Comparison of ENCODE assay signal across 8 mouse cellular contexts in genomic region chr15:81584913-81585745, GRCm38 (mm10). TPM values are rescaled to one million over a fixed set of nuclear protein-coding genes. Genes with fewer than 3 reads are reported as not detected.
DNase-seq lines count a peak whose midpoint lies in the region; ATAC-seq and TF ChIP-seq lines count a peak whose summit lies in the region.

Gene Ep300, plus strand, starts transcription at chr15:81585351.

- no peaks in the 10 kb centered on the region for H3K36me3 ChIP-seq in hindbrain, postnatal 0 days (ENCODE audit: insufficient read depth, low read length)

- intact Hi-C loops in gastrocnemius, adult 2 months (cut with DNase I), result loop anchor here (1.0 to 5.0 kb wide), 3 partner anchors 63 to 188 kb away; partner anchors contain the start of gene Rbx1
- intact Hi-C loops in left cerebral cortex, adult 2 months (cut with DNase I), result loop anchor here (1.0 to 2.0 kb wide), 2 partner anchors 62 to 119 kb away; partner anchors contain the start of gene Rbx1

- peaks cover 3% of the 10 kb centered on the region; the same call in 1 of the 2 replicates for H3K4me1 ChIP-seq in hindbrain, postnatal 0 days (ENCODE audit: insufficient read depth, low read length)

- peak; percentile 85 for ATAC-seq in common myeloid progenitor, adult 5-6 weeks (replicated peaks; ENCODE audit: low read depth, poor library complexity, severe bottlenecking)
- ATAC-seq in hindbrain, postnatal 0 days, result peak; percentile 95
- peak; percentile 85 for ATAC-seq in megakaryocyte, adult 5-6 weeks (ENCODE audit: poor library complexity, severe bottlenecking)

- H3K9me3 ChIP-seq in hindbrain, postnatal 0 days (ENCODE audit: low read length), result no peaks in the 10 kb centered on the region

- TF ChIP-seq CTCF in gastrocnemius, adult 2 months (IDR thresholded peaks at IDR 0.05), result no peak
- no peak for TF ChIP-seq CTCF in hindbrain, postnatal 0 days (IDR thresholded peaks at IDR 0.05; ENCODE audit: low read depth)
- no peak for TF ChIP-seq CTCF in left cerebral cortex, adult 2 months (IDR thresholded peaks at IDR 0.05)

- H3K4me2 ChIP-seq in hindbrain, postnatal 0 days (ENCODE audit: low read depth, low read length), result peak within 1 kb of the TSS; percentile 81

- peak within 1 kb of the TSS; percentile 100 for H3K9ac ChIP-seq in hindbrain, postnatal 0 days (replicated peaks; ENCODE audit: low read length)

- DNase-seq in ZHBTc4 (ENCODE audit: low read depth, low spot score), result peak; percentile 98
- DNase-seq in gastrocnemius, adult 2 months, result peak; percentile 98
- DNase-seq in hindbrain, postnatal 0 days (ENCODE audit: low spot score), result peak; percentile 99
- DNase-seq in left cerebral cortex, adult 2 months (ENCODE audit: extremely low spot score in 1 of 2, low spot score in 2 of 2), result peak; percentile 96 to 97
- peak; percentile 95 for DNase-seq in right cerebral cortex, adult 2 months (ENCODE audit: low spot score in 2 of 2)
- peak; percentile 97 for DNase-seq in urinary bladder, postnatal 14 days (ENCODE audit: low spot score)

- peak within 1 kb of the TSS; percentile 90 for H3K4me3 ChIP-seq in gastrocnemius, adult 2 months
- H3K4me3 ChIP-seq in hindbrain, postnatal 0 days (ENCODE audit: low read length), result peak within 1 kb of the TSS; percentile 99
- peak within 1 kb of the TSS; percentile 79 for H3K4me3 ChIP-seq in left cerebral cortex, adult 2 months

- 0% methylated on average over 49 of the region's 68 CpGs for WGBS in hindbrain, postnatal 0 days

- no peaks in the 10 kb centered on the region for H3K27me3 ChIP-seq in hindbrain, postnatal 0 days (ENCODE audit: insufficient read depth, low read length)

- peak within 1 kb of the TSS; percentile 100 for H3K27ac ChIP-seq in gastrocnemius, adult 2 months
- peak within 1 kb of the TSS; percentile 100 for H3K27ac ChIP-seq in hindbrain, postnatal 0 days
- peak within 1 kb of the TSS; percentile 100 for H3K27ac ChIP-seq in left cerebral cortex, adult 2 months

RNA-seq across cellular contexts. Expression of gene Ep300, which starts in this region (rescaled TPM):
- total RNA-seq in common myeloid progenitor, adult 5-6 weeks (2017), result 37.0 and 45.9 TPM in 2 replicates
- 10 to 100 TPM; 37.8 to 39.5 TPM for total RNA-seq in gastrocnemius, adult 2 months (2021)
- total RNA-seq in hindbrain, postnatal 0 days (2014; rRNA removed), result 44.0 and 51.5 TPM in 2 replicates
- polyA plus RNA-seq in hindbrain, postnatal 0 days (2015; fragmentation: Nextera tagmentation; extraction: Ambion mirVana), result 12.9 and 13.1 TPM in 2 replicates
- 10 to 100 TPM; 76.0 to 77.3 TPM for total RNA-seq in left cerebral cortex, adult 2 months (2021)
- 218 and 236 TPM in 2 replicates for total RNA-seq in megakaryocyte, adult 5-6 weeks (2015)
- 46.5 and 76.5 TPM in 2 replicates for total RNA-seq in megakaryocyte, adult 5-6 weeks (2017)

Comparison
In these comparisons a context has a peak if more than half of its experiments do, and no peak if none do; other contexts are left out.
1. Peak in every context shown above with its lines: DNase-seq, ATAC-seq, H3K4me3 ChIP-seq and H3K27ac ChIP-seq.